Mouse (Mus musculus): ENCODE results near the gene Golga2.

GRCm38 (mm10) chr2:32344056-32344455 is 56.9 kb downstream of the Golga2 start:
- no peak for TF ChIP-seq POLR2A (IDR thresholded peaks at IDR 0.05; ENCODE audit: control insufficient read depth, low read depth, low read length)
- no peak for TF ChIP-seq CTCF (IDR thresholded peaks at IDR 0.05; ENCODE audit: control insufficient read depth, insufficient read depth, insufficient replicate concordance, low read depth, low read length)
